Comparison of ENCODE assay signal across 7 mouse cellular contexts in the genomic region with DNA sequence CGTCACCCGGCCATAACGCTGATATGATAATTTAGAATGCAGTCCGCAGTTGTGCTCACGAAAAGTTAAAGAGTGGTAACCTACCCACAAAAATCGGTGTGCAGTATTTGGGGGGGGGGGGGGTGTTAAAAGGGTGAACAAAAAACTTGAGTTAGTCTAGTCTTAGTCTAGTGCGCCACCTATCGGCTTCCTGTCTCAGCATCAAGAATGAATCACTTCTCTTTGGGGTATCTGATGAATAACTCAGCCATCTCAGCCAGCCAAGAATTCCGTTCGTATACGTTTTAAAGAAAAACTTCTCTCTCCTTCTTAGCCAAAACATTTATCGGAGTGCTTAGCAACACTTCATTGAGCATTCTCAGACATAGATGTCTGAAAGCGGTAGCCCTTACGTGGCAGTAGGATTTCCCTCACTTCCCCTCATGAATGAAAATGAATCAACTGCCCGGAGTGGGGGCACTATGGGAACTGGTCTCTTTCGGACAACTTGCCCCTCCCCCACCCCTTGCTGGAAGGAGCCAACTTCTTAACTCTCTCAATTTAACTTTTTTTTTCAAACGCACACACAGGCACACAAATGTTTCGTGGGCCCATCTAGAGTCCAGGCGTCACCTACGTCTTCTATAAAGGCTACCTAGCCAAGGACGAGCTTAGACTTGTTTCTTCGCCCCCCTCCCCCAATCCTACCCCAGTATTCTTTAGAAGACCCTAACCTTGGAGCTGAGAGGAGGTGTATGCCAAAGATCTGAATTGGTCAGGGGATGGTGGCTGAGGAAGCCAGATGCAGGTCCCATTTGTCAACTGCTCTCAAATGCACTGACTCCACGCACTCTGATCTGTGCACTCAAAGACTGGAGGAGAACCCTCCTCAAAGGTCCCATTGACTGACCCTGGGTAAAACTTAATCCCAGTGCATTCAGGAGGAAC. TPM values are rescaled to one million over a fixed set of nuclear protein-coding genes. Genes with fewer than 3 reads are reported as not detected.
DNase-seq lines count a peak whose midpoint lies in the region; ATAC-seq and TF ChIP-seq lines count a peak whose summit lies in the region.

No protein-coding gene starts in this region.

- peak; percentile 6; the same call in 1 of the 2 replicates for TF ChIP-seq CTCF in small intestine, adult 2 months (IDR thresholded peaks at IDR 0.05; ENCODE audit: extremely low read depth, insufficient read length, insufficient replicate concordance, low read depth, low read length)

- H3K4me1 ChIP-seq in hindbrain, embryonic 14.5 days (replicated peaks; ENCODE audit: control insufficient read depth, insufficient read depth, low read length), result peaks cover 19% of the 10 kb centered on the region; the same call in 1 of the 2 replicates
- H3K4me1 ChIP-seq in small intestine, adult 2 months (ENCODE audit: control insufficient read depth, insufficient read depth, insufficient read length, low read length), result peaks cover 4% of the 10 kb centered on the region; the same call in 1 of the 2 replicates

- peaks cover 40% of the 10 kb centered on the region for H3K27me3 ChIP-seq in hindbrain, embryonic 14.5 days (ENCODE audit: control insufficient read depth, insufficient read depth, low read length)
- peaks cover 26% of the 10 kb centered on the region for H3K27me3 ChIP-seq in small intestine, adult 2 months (ENCODE audit: control insufficient read depth, insufficient read depth, low read length)

- peak overlapping the region; percentile 43; the same call in 1 of the 2 replicates for H3K9ac ChIP-seq in hindbrain, embryonic 14.5 days

- TF ChIP-seq POLR2A in small intestine, adult 2 months (IDR thresholded peaks at IDR 0.05; ENCODE audit: low read depth, low read length), result no peak

- no peaks in the 10 kb centered on the region for H3K9me3 ChIP-seq in hindbrain, embryonic 14.5 days (ENCODE audit: control insufficient read depth, low read length)

- peak; percentile 52 for DNase-seq in ZHBTc4 (ENCODE audit: low read depth, low spot score)
- peak; percentile 91 to 94 for DNase-seq in cerebellum, postnatal 14 days
- peak; percentile 57 to 82 for DNase-seq in frontal cortex, postnatal 36 days (ENCODE audit: low spot score in 2 of 2)
- DNase-seq in hindbrain, embryonic 14.5 days (ENCODE audit: low spot score), result peak; percentile 80
- peak; percentile 75 to 85 for DNase-seq in left cerebral cortex, adult 18-20 months (ENCODE audit: low spot score in 2 of 2)
- peak; percentile 88 for DNase-seq in lung, postnatal 36 days

- H3K36me3 ChIP-seq in hindbrain, embryonic 14.5 days (replicated peaks; ENCODE audit: control insufficient read depth, insufficient read depth), result no peaks in the 10 kb centered on the region
- no peaks in the 10 kb centered on the region for H3K36me3 ChIP-seq in small intestine, adult 2 months (ENCODE audit: control insufficient read depth, insufficient read depth, low read length)

- 6% methylated on average over 23 of the region's 23 CpGs for WGBS in hindbrain, embryonic 14.5 days
- 17% methylated on average over 23 of the region's 23 CpGs for WGBS in small intestine, adult 2 months

- H3K4me2 ChIP-seq in hindbrain, embryonic 14.5 days (replicated peaks), result peak overlapping the region; percentile 94

- peak overlapping the region; percentile 53 for H3K4me3 ChIP-seq in hindbrain, embryonic 14.5 days (replicated peaks; ENCODE audit: low read length)
- H3K4me3 ChIP-seq in small intestine, adult 2 months (ENCODE audit: low read depth, low read length), result peak overlapping the region; percentile 68

- ATAC-seq in hindbrain, embryonic 14.5 days (ENCODE audit: low FRiP score), result no peak

- no peak overlapping the region for H3K27ac ChIP-seq in hindbrain, embryonic 14.5 days
- no peak overlapping the region for H3K27ac ChIP-seq in small intestine, adult 2 months (ENCODE audit: insufficient read depth, low read depth, low read length)

RNA-seq across cellular contexts. Expression of a gene that starts 1.5 kb away (rescaled TPM):
- polyA plus RNA-seq in hindbrain, embryonic 14.5 days (2014; fragmentation: Nextera tagmentation; extraction: Ambion mirVana), result 9.8 and 11.8 TPM in 2 replicates
- 1 to 10 TPM; 5.3 to 6.1 TPM for total RNA-seq in left cerebral cortex, adult 18-20 months (2021)
- 4.4 and 7.9 TPM in 2 replicates for polyA plus RNA-seq in small intestine, adult 2 months (2012; rRNA removed)

RNA-seq across cellular contexts. Expression of a gene that starts 42.5 kb away (rescaled TPM):
- polyA plus RNA-seq in hindbrain, embryonic 14.5 days (2014; fragmentation: Nextera tagmentation; extraction: Ambion mirVana), result 903 and 999 TPM in 2 replicates
- total RNA-seq in left cerebral cortex, adult 18-20 months (2021), result 100 to 1,000 TPM; 384 TPM
- polyA plus RNA-seq in small intestine, adult 2 months (2012; rRNA removed), result 125 and 349 TPM in 2 replicates
